Mouse (Mus musculus) stomach, adult 2 months (tissue): ENCODE measurements around the gene Med26. TPM values are rescaled to one million over a fixed set of nuclear protein-coding genes. Genes with fewer than 3 reads are reported as not detected.

Experiments
- polyA plus RNA-seq: library from polyadenylated mRNA; depleted of rRNA; stranded (reverse); fragments of >200 nt; gene quantifications from 2 replicates; pipeline ENCODE4 v1.2.3, GENCODE M21; 2012; rRNA removed

The Med26 gene
- polyA plus RNA-seq, result 5.9 and 6.6 TPM in 2 replicates

GRCm38 (mm10) chr8:72547802-72548643 lies at the start of gene Med26:
Gene Med26 (minus strand): TSS chr8:72548270.

GRCm38 (mm10) chr8:72571611-72572473 lies 23.8 kb upstream of the Med26 start, which contains the start of gene Tmem38a:
Gene Tmem38a (plus strand): TSS chr8:72572055.

DNA sequence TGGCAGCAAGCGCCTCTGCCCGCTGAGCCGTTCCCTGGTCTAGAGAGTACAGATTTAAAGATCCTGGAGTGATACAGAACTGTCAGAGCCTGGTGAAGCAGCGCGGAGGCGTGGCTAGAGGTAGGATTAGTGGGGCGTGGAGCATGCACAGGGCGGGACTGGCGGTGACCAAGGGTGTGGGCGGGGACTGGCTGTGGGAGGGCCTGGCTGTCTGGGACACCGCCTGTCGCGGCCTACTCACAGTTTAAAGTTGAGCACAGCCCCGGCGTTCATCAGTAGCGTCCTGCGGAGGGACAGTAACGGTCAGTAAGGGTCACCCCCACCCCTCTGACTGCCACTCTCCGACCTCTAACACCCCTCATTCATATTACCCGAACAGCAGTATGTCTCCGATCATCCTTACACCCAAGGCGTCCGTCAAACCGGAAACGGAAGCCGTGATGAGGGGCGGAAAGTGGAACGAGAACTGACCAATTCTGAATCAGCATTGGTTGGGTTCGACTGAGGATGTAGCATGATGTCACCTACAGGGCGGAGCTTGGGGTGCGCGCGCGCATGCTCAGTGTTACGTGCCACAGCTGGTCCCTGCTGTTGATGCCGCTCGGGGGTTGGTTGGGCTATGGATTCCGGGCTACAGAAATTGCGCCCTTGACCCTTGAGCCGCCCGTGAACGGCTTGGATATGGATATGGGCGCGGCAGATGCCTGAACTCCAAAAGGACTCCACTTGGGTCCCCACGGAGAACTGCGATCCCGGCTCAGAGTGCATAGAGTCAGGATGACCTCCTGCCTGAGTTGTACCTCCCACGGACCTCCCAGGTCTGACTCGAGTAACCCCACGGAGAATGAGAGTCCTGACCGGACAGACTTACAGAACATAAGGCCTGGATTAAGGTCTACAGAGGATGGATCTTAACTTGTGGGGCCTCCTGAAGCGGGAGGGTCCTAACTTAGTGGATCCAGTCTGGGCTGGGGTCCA lies 22.9 kb upstream of the Med26 start, which contains the start of gene Smim7:
Gene Smim7, minus strand, starts transcription at position 456 of the 978 bp plus-strand sequence.

DNA sequence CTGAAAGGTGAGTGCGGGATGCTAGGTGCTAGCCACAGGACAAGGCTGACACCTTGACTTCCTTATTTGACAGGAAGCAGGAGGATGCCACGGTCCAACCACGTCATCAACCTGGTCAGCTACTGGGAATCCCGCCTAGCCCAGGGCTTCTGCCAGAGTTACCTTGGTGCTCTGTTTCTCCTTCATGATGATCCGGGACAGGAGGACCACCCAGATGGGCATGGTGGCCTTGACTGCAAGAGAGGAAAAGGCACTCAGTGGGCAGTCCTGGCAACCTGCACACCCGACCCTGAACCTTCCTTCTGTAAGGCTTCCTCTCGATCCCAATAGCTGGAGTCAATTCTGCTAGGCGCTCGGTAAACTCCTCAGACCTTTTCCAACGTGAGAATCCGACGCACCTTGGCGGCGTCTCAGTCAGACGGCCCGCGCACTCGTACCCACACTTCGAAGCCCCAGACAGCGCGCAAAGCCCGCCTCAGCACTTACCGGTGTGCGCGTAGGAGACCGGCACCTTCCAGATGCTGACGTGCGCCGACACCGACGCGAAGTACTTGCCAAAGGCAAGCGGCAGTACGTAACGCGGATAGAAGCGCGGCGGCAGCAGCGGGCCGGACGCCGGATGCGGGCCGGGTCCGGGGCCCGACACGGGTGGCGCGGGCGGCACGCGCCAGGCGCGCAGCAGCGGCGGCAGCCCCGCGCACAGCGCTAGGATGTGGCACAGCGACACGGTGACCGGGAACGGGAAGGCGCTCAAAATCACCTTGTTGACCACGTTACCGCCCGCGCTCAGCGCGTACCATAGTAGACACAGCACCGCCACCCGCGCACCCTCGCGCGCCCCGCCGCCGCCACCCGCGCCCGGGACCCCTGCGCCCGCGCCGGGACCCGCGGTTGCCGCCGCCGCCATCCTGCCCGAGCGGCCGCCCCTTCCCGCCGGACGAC lies 56.1 kb downstream of the Med26 start, which contains the start of gene Slc35e1:
Gene Slc35e1, minus strand, starts transcription at position 935 of the 942 bp plus-strand sequence.

GRCm38 (mm10) chr8:72474826-72475546 lies 73.1 kb downstream of the Med26 start, which contains the start of gene Cherp:
Gene Cherp (minus strand): TSS chr8:72475226.

Other genes starting within 250 kb of the Med26 start
- gene Gm10282, start 243.0 kb downstream of the Med26 start, polyA plus RNA-seq, result 0.06 TPM in 1 of 2 replicates, not detected in the other
- gene Klf2, start 229.2 kb downstream of the Med26 start, polyA plus RNA-seq, result 17.2 and 35.7 TPM in 2 replicates
- 10.4 and 13.6 TPM in 2 replicates for gene Eps15l1, start 126.8 kb downstream of the Med26 start, polyA plus RNA-seq
- gene Calr3, start 104.4 kb downstream of the Med26 start, polyA plus RNA-seq, result not detected in 2 replicates
- 2.2 and 2.8 TPM in 2 replicates for gene 1700030K09Rik, start 104.4 kb downstream of the Med26 start, polyA plus RNA-seq
- 18.8 and 22.3 TPM in 2 replicates for gene Cherp, start 73.0 kb downstream of the Med26 start, polyA plus RNA-seq
- gene Slc35e1, start 55.7 kb downstream of the Med26 start, polyA plus RNA-seq, result 27.9 and 31.7 TPM in 2 replicates
- 13.7 and 17.9 TPM in 2 replicates for gene Smim7, start 22.8 kb upstream of the Med26 start, polyA plus RNA-seq
- 23.7 and 28.3 TPM in 2 replicates for gene Tmem38a, start 23.8 kb upstream of the Med26 start, polyA plus RNA-seq
- gene Nwd1, start 98.4 kb upstream of the Med26 start, polyA plus RNA-seq, result 0.03 TPM in 1 of 2 replicates, not detected in the other
- gene Sin3b, start 175.0 kb upstream of the Med26 start, polyA plus RNA-seq, result 45.4 and 47.6 TPM in 2 replicates
- gene F2rl3, start 213.6 kb upstream of the Med26 start, polyA plus RNA-seq, result 3.5 and 3.7 TPM in 2 replicates